Mouse (Mus musculus): ENCODE results near the gene Plekha5. TPM values are rescaled to one million over a fixed set of nuclear protein-coding genes. Genes with fewer than 3 reads are reported as not detected.

The Plekha5 gene
- total RNA-seq (2017): 13.3 to 72.2 TPM (median 17.9 TPM) in 3 replicates

- ATAC-seq (replicated peaks; ENCODE audit: insufficient number of reproducible peaks, low FRiP score, low TSS enrichment, poor library complexity, severe bottlenecking): no peak
These were observed at the start of gene Plekha5 for GRCm38 (mm10) chr6:140423846-140424200. Gene Plekha5 (plus strand): TSS chr6:140424054.

- ATAC-seq (replicated peaks; ENCODE audit: insufficient number of reproducible peaks, low FRiP score, low TSS enrichment, poor library complexity, severe bottlenecking): no peak
These were observed 48.2 kb upstream of the Plekha5 start for GRCm38 (mm10) chr6:140375671-140376070.

GRCm38 (mm10) chr6:140380588-140380987 lies 43.3 kb upstream of the Plekha5 start:
- no peak for ATAC-seq (replicated peaks; ENCODE audit: insufficient number of reproducible peaks, low FRiP score, low TSS enrichment, poor library complexity, severe bottlenecking)

- no peak for ATAC-seq (replicated peaks; ENCODE audit: insufficient number of reproducible peaks, low FRiP score, low TSS enrichment, poor library complexity, severe bottlenecking)
These were observed 42.7 kb upstream of the Plekha5 start for GRCm38 (mm10) chr6:140381162-140381561.

- no peak for ATAC-seq (replicated peaks; ENCODE audit: insufficient number of reproducible peaks, low FRiP score, low TSS enrichment, poor library complexity, severe bottlenecking)
These were observed 40.1 kb upstream of the Plekha5 start for GRCm38 (mm10) chr6:140383580-140384400.

- no peak for ATAC-seq (replicated peaks; ENCODE audit: insufficient number of reproducible peaks, low FRiP score, low TSS enrichment, poor library complexity, severe bottlenecking)
These were observed 27.2 kb upstream of the Plekha5 start for GRCm38 (mm10) chr6:140396687-140397086.

DNA sequence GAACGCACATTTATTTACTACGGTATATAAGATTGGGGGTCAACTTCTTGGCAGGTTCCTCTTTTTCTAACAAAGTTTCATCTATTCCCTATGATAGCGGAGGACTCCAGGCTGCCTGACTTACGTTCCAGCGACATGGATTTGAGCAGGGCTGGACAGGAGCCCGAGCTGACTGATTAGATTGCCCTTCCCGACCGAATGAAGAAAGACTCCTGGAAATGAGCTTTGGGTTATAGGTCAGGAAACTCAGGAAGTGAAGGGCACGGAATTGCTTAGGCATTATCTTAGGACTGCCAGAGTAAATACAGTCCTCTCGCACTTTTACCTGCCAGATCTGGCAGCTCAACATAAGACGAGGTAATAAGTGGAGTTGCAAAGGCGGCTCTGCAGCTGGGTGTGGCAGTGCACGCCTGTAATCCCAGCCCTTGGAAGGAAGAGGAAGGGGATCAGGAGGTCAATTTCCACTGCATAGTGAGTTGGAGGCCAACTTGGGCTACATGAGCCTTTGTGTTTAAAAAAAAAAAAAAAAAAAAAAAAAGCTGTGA lies 21.0 kb upstream of the Plekha5 start:
- ATAC-seq (replicated peaks; ENCODE audit: insufficient number of reproducible peaks, low FRiP score, low TSS enrichment, poor library complexity, severe bottlenecking): no peak

DNA sequence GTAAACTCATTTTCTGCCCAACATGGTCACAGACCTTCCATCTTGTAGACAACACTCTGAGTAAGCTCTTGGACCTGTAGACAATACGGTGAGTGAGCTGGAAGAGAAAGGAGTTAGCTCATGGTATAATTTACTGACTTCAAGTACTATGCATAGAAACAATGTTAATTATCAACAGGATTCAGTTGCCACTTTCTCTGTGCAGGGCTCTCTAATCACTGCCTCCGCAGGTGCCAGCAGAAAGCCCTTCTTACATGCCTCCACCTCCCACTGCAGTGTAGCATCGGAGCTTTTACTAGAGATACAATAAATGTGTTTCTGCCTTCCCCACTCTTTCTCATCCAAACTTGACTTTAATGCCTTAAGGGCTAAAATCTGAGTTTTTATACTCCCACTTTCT lies 11.9 kb upstream of the Plekha5 start:
- no peak for ATAC-seq (replicated peaks; ENCODE audit: insufficient number of reproducible peaks, low FRiP score, low TSS enrichment, poor library complexity, severe bottlenecking)

DNA sequence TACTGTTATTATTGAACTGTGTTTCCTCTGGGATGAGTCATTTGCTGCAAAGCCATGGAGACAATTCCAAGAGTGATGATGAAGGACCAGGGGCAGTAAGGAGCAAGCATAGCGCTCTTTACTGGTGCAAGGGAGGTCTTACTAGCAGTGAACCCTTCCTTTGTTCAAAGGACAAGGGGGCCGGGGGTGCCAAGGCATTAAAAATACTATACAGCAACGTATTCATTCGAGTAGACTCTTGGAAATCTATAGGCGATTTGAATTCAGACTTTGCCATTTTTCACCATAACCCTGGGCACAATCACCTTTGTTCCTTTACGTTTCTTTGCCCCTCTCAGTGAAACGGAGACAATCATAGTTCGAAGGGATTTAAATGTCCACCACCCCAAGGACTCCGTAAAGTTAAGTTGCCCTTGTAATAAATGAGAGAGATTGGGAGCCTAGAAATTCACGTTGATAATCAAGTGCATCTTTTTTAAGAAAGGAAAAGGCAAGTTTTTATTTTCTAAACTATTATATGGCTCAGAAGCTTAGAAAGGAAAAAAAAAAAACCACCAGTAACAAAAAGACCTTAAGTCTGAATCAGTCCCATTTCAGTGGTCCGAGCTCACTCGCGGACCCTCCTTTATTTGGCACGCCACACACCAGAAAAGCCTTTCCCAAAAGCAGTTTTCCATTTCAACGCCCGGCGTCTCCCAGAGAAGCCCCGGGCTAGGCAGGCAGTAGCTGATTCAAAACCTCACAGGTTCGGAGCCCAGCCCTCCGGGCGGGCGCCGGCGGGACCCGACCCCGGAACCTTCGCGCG lies 611 bp upstream of the Plekha5 start:
- no peak for ATAC-seq (replicated peaks; ENCODE audit: insufficient number of reproducible peaks, low FRiP score, low TSS enrichment, poor library complexity, severe bottlenecking)

GRCm38 (mm10) chr6:140424201-140424990 lies 542 bp downstream of the Plekha5 start:
- 0 out of 2 replicates have a peak, but pooled peaks have one; percentile 27 for ATAC-seq (replicated peaks; ENCODE audit: insufficient number of reproducible peaks, low FRiP score, low TSS enrichment, poor library complexity, severe bottlenecking)

- no peak for ATAC-seq (replicated peaks; ENCODE audit: insufficient number of reproducible peaks, low FRiP score, low TSS enrichment, poor library complexity, severe bottlenecking)
These were observed 1.1 kb downstream of the Plekha5 start for GRCm38 (mm10) chr6:140424991-140425361.

DNA sequence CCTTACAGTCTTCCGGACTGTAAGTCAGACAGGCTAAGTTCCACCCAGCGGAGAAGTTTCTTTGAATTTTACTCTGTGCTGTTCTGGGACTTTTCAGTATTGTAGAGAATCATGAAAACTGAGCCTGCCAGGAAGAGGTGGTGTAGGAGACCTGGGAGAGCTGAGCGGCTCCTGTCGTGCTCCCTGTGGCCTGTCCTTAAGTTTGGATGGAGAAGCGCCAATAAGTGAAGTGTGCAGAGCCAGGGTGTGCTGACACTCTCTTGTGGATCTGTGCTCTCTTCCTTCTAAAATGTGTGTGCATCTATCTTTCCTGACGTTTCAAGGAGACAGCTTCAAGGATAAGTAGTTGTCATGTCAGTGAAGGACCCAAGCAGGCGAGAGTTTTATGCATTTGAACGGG lies 5.4 kb downstream of the Plekha5 start:
- ATAC-seq (replicated peaks; ENCODE audit: insufficient number of reproducible peaks, low FRiP score, low TSS enrichment, poor library complexity, severe bottlenecking): no peak

DNA sequence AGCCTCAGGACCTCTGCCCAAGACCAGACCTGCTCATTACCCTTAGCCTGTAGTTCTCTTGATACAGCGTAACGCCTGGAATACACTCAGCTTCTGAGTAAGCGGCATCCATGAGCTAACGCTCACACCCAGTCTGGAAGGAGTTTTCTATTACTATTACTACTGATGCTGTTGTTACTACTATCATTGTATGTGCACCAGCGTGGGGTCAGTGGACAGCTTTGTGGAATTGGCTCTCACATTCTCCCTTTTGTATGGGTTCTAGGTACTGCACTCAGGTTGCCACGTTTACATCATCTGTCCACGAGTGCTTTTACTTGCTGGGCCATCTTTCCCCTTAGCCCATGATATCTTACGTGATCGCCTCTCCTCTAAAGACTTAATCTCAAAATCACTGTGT lies 8.5 kb downstream of the Plekha5 start:
- ATAC-seq (replicated peaks; ENCODE audit: insufficient number of reproducible peaks, low FRiP score, low TSS enrichment, poor library complexity, severe bottlenecking): no peak

GRCm38 (mm10) chr6:140443374-140443773 lies 19.5 kb downstream of the Plekha5 start:
- ATAC-seq (replicated peaks; ENCODE audit: insufficient number of reproducible peaks, low FRiP score, low TSS enrichment, poor library complexity, severe bottlenecking): no peak

DNA sequence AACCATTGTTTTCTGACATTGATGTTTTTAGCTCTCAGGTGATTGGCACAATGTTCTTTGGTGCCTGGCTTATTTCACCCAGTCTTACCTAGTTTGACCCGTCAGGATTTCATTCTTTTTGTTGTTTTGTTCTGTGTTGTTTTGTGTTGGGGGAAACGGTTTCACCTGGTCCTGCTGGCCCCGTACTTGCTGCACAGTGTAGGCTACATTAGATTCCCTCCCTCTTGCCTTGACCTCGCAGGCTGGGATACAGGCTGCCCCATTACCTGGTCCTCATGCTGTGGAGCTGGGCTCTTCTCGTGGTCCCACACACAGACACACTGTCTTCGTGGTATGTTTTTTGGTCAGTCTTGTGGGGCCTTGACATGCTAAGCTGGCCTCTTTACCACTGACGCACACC lies 20.3 kb downstream of the Plekha5 start:
- ATAC-seq (replicated peaks; ENCODE audit: insufficient number of reproducible peaks, low FRiP score, low TSS enrichment, poor library complexity, severe bottlenecking): no peak

- no peak for ATAC-seq (replicated peaks; ENCODE audit: insufficient number of reproducible peaks, low FRiP score, low TSS enrichment, poor library complexity, severe bottlenecking)
These were observed 21.1 kb downstream of the Plekha5 start for GRCm38 (mm10) chr6:140444855-140445465.

- no peak for ATAC-seq (replicated peaks; ENCODE audit: insufficient number of reproducible peaks, low FRiP score, low TSS enrichment, poor library complexity, severe bottlenecking)
These were observed 24.3 kb downstream of the Plekha5 start for GRCm38 (mm10) chr6:140448010-140448739.

- ATAC-seq (replicated peaks; ENCODE audit: insufficient number of reproducible peaks, low FRiP score, low TSS enrichment, poor library complexity, severe bottlenecking): no peak
These were observed 26.8 kb downstream of the Plekha5 start for GRCm38 (mm10) chr6:140450693-140451092.
